7 mouse cellular contexts compared by ENCODE assay signal in the genomic region with DNA sequence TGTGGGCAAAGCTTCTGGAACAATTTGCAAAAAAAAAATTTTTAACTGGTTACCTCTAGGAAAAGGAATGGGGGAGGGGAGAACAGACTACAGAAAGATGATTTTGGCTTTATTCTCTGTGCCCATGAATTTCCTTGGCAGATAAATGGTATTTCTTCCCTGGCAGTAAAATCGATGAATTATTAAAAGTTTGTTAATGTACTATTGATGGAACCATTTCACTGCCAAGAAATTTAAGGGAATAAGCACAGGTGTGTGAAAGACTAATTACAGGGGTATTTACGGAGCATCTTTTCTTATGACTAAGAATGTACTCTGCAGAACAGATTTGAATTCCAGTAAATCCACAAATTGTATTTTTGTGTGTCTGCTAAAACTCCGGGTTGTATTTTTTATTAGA. TPM values are rescaled to one million over a fixed set of nuclear protein-coding genes. Genes with fewer than 3 reads are reported as not detected.
DNase-seq lines count a peak whose midpoint lies in the region; ATAC-seq lines count a peak whose summit lies in the region.

No protein-coding gene starts in this region.

- WGBS in lung, embryonic 15.5 days, result 51% methylated on average over 3 of the region's 3 CpGs
- 41% methylated on average over 3 of the region's 3 CpGs for WGBS in hindbrain, embryonic 10.5 days
- WGBS in limb, embryonic 15.5 days, result 39% methylated on average over 3 of the region's 3 CpGs
- WGBS in stomach, embryonic 15.5 days, result 42% methylated on average over 3 of the region's 3 CpGs

- no peak overlapping the region for H3K9ac ChIP-seq in lung, embryonic 15.5 days
- H3K9ac ChIP-seq in limb, embryonic 15.5 days, result no peak overlapping the region
- H3K9ac ChIP-seq in stomach, embryonic 15.5 days, result no peak overlapping the region

- no peak for ATAC-seq in lung, embryonic 15.5 days (ENCODE audit: borderline replicate concordance, extremely low read depth, low FRiP score, low TSS enrichment)
- ATAC-seq in limb, embryonic 15.5 days (ENCODE audit: insufficient number of reproducible peaks, low FRiP score, low TSS enrichment, low read depth), result no peak
- no peak for ATAC-seq in stomach, embryonic 15.5 days (ENCODE audit: insufficient read depth, low FRiP score, low read depth)

- H3K4me2 ChIP-seq in lung, embryonic 15.5 days, result peak overlapping the region; percentile 59
- peak overlapping the region; percentile 43; the same call in 1 of the 2 replicates for H3K4me2 ChIP-seq in limb, embryonic 15.5 days
- H3K4me2 ChIP-seq in stomach, embryonic 15.5 days, result peak overlapping the region; percentile 47; the same call in 1 of the 2 replicates

- no peak overlapping the region for H3K27ac ChIP-seq in lung, embryonic 15.5 days
- peak overlapping the region; percentile 90; the same call in 1 of the 2 replicates for H3K27ac ChIP-seq in hindbrain, embryonic 10.5 days
- no peak overlapping the region for H3K27ac ChIP-seq in limb, embryonic 15.5 days
- H3K27ac ChIP-seq in stomach, embryonic 15.5 days, result no peak overlapping the region

- no peaks in the 10 kb centered on the region for H3K36me3 ChIP-seq in lung, embryonic 15.5 days
- H3K36me3 ChIP-seq in hindbrain, embryonic 10.5 days, result no peaks in the 10 kb centered on the region
- H3K36me3 ChIP-seq in limb, embryonic 15.5 days, result peaks cover 6% of the 10 kb centered on the region
- H3K36me3 ChIP-seq in stomach, embryonic 15.5 days, result no peaks in the 10 kb centered on the region; the same call in 1 of the 2 replicates

- no peak for DNase-seq in lung, postnatal 25 days (ENCODE audit: low spot score)
- no peak for DNase-seq in hindbrain, embryonic 10.5 days (ENCODE audit: low spot score)
- no peak for DNase-seq in spleen, postnatal 36 days (ENCODE audit: low spot score in 2 of 2)
- no peak for DNase-seq in urinary bladder, postnatal 14 days (ENCODE audit: low spot score)

- H3K4me1 ChIP-seq in lung, embryonic 15.5 days, result no peaks in the 10 kb centered on the region
- H3K4me1 ChIP-seq in hindbrain, embryonic 10.5 days (replicated peaks), result peaks cover 7% of the 10 kb centered on the region; the same call in 1 of the 2 replicates
- H3K4me1 ChIP-seq in limb, embryonic 15.5 days, result peaks cover 7% of the 10 kb centered on the region; the same call in 1 of the 2 replicates
- no peaks in the 10 kb centered on the region for H3K4me1 ChIP-seq in stomach, embryonic 15.5 days

- H3K9me3 ChIP-seq in lung, embryonic 15.5 days, result peaks cover 18% of the 10 kb centered on the region; the same call in 1 of the 2 replicates
- H3K9me3 ChIP-seq in hindbrain, embryonic 10.5 days, result peaks cover 42% of the 10 kb centered on the region
- H3K9me3 ChIP-seq in limb, embryonic 15.5 days, result peaks cover 18% of the 10 kb centered on the region
- H3K9me3 ChIP-seq in stomach, embryonic 15.5 days, result no peaks in the 10 kb centered on the region

- H3K4me3 ChIP-seq in lung, embryonic 15.5 days, result peak overlapping the region; percentile 57
- H3K4me3 ChIP-seq in hindbrain, embryonic 10.5 days, result peak overlapping the region; percentile 62
- peak overlapping the region; percentile 61 for H3K4me3 ChIP-seq in limb, embryonic 15.5 days
- H3K4me3 ChIP-seq in stomach, embryonic 15.5 days (replicated peaks), result peak overlapping the region; percentile 50

- no peaks in the 10 kb centered on the region for H3K27me3 ChIP-seq in lung, embryonic 15.5 days
- H3K27me3 ChIP-seq in hindbrain, embryonic 10.5 days (ENCODE audit: insufficient read depth, poor library complexity, severe bottlenecking), result no peaks in the 10 kb centered on the region
- no peaks in the 10 kb centered on the region for H3K27me3 ChIP-seq in limb, embryonic 15.5 days
- H3K27me3 ChIP-seq in stomach, embryonic 15.5 days (replicated peaks), result no peaks in the 10 kb centered on the region

RNA-seq across cellular contexts. Expression of gene Usp29, which starts 1.0 kb away (rescaled TPM):
- polyA plus RNA-seq in lung, embryonic 15.5 days (2015; fragmentation: Nextera tagmentation; extraction: Ambion mirVana), result 3.7 and 4.4 TPM in 2 replicates
- 7.8 and 10.0 TPM in 2 replicates for polyA plus RNA-seq in hindbrain, embryonic 10.5 days (2016; fragmentation: Nextera tagmentation; extraction: Ambion mirVana)
- polyA plus RNA-seq in limb, embryonic 15.5 days (2015; fragmentation: Nextera tagmentation; extraction: Ambion mirVana), result 9.6 and 10.7 TPM in 2 replicates
- polyA plus RNA-seq in stomach, embryonic 15.5 days (2015; fragmentation: Nextera tagmentation; extraction: Ambion mirVana), result 5.7 and 6.2 TPM in 2 replicates

RNA-seq across cellular contexts. Expression of gene Peg3, which starts 1.1 kb away (rescaled TPM):
- polyA plus RNA-seq in lung, embryonic 15.5 days (2015; fragmentation: Nextera tagmentation; extraction: Ambion mirVana), result 117 and 127 TPM in 2 replicates
- 75.5 and 94.5 TPM in 2 replicates for polyA plus RNA-seq in hindbrain, embryonic 10.5 days (2016; fragmentation: Nextera tagmentation; extraction: Ambion mirVana)
- polyA plus RNA-seq in limb, embryonic 15.5 days (2015; fragmentation: Nextera tagmentation; extraction: Ambion mirVana), result 213 and 261 TPM in 2 replicates
- polyA plus RNA-seq in stomach, embryonic 15.5 days (2015; fragmentation: Nextera tagmentation; extraction: Ambion mirVana), result 134 and 157 TPM in 2 replicates

RNA-seq across cellular contexts. Expression of gene Zim1, which starts 35.1 kb away (rescaled TPM):
- polyA plus RNA-seq in lung, embryonic 15.5 days (2015; fragmentation: Nextera tagmentation; extraction: Ambion mirVana), result 1.2 and 2.9 TPM in 2 replicates
- polyA plus RNA-seq in hindbrain, embryonic 10.5 days (2016; fragmentation: Nextera tagmentation; extraction: Ambion mirVana), result 1.00 and 1.0 TPM in 2 replicates
- 8.6 and 13.6 TPM in 2 replicates for polyA plus RNA-seq in limb, embryonic 15.5 days (2015; fragmentation: Nextera tagmentation; extraction: Ambion mirVana)
- polyA plus RNA-seq in stomach, embryonic 15.5 days (2015; fragmentation: Nextera tagmentation; extraction: Ambion mirVana), result 5.3 and 6.3 TPM in 2 replicates
